Mouse (Mus musculus) lung, embryonic 16.5 days (tissue): ENCODE results near the gene Ifnl3. TPM values are rescaled to one million over a fixed set of nuclear protein-coding genes. Genes with fewer than 3 reads are reported as not detected.
A peak's percentile ranks its signal among the peaks of the same experiment; 100 is the strongest.
"Not testable (repeated sequence)": the region's sequence is repeated elsewhere in the genome, so short reads cannot be mapped to it uniquely, and the experiment has no call there.

Experiments
- ATAC-seq: fragments of 200-750 bp; cut with Nextera tagmentation; 2 replicates; pipeline ENCODE4 v1.8.0; 2017; ENCODE audit warnings: low read depth, mild to moderate bottlenecking, moderate library complexity
- H3K27ac ChIP-seq: fragments of 300-500 bp; sonication (generic); 2 replicates; pipeline ENCODE4 v1.5.1; 2014; ENCODE audit warnings: mild to moderate bottlenecking, control low read depth, low read length
- H3K27me3 ChIP-seq: fragments of 300-500 bp; sonication (generic); 2 replicates; pipeline ENCODE4 v1.6.1; 2014; ENCODE audit warnings: low read depth, low read length, mixed read lengths; ENCODE audit not compliant: control insufficient read depth, insufficient read depth
- H3K36me3 ChIP-seq: fragments of 300-500 bp; sonication (generic); 2 replicates; pipeline ENCODE4 v1.6.1; 2014; ENCODE audit warnings: low read length; ENCODE audit not compliant: control insufficient read depth, insufficient read depth
- H3K4me1 ChIP-seq: fragments of 300-500 bp; sonication (generic); replicated peaks from 2 replicates; pipeline ENCODE4 v1.6.1; 2014; ENCODE audit warnings: low read length, mixed read lengths; ENCODE audit not compliant: control insufficient read depth, insufficient read depth
- H3K4me2 ChIP-seq: fragments of 300-500 bp; sonication (generic); 2 replicates; pipeline ENCODE4 v1.6.1; 2014; ENCODE audit warnings: low read depth, low read length, control low read depth
- H3K4me3 ChIP-seq: fragments of 300-500 bp; sonication (generic); 2 replicates; pipeline ENCODE4 v1.5.1; 2014; ENCODE audit warnings: mild to moderate bottlenecking, low read length, control low read depth
- H3K9ac ChIP-seq: fragments of 300-500 bp; sonication (generic); 2 replicates; pipeline ENCODE4 v1.6.1; 2014; ENCODE audit warnings: low read length, control low read depth
- H3K9me3 ChIP-seq: fragments of 300-500 bp; sonication (generic); 2 replicates; pipeline ENCODE4 v1.6.1; 2016; ENCODE audit warnings: low read length; ENCODE audit not compliant: control insufficient read depth
- WGBS: fragments of 180-500 bp; shearing (Covaris S2); extraction: QIAGEN DNeasy Blood & Tissue Kit; methylation state at CpG from one replicate; pipeline ENCODE4 v1.1.7; 2014; 5-methylcytosine and 5-hydroxymethylcytosine counted together
- polyA plus RNA-seq: library from polyadenylated mRNA; unstranded; fragments of >200 nt; fragmentation: Nextera tagmentation; extraction: Ambion mirVana; gene quantifications from 2 replicates; pipeline ENCODE4 v1.2.1, GENCODE M21; 2015

Ifnl3 gene
- polyA plus RNA-seq = not detected in 2 replicates

- not testable (repeated sequence) for H3K27me3 ChIP-seq, H3K9ac ChIP-seq, H3K4me2 ChIP-seq, ATAC-seq, H3K9me3 ChIP-seq, H3K27ac ChIP-seq, H3K4me1 ChIP-seq, H3K36me3 ChIP-seq, H3K4me3 ChIP-seq
- WGBS = 62% methylated on average over 5 of the region's 6 CpGs
Measured at GRCm38 (mm10) chr7:28522536-28522935, at the start of gene Ifnl3. TSS of gene Ifnl3 (plus strand) at chr7:28522836.

DNA sequence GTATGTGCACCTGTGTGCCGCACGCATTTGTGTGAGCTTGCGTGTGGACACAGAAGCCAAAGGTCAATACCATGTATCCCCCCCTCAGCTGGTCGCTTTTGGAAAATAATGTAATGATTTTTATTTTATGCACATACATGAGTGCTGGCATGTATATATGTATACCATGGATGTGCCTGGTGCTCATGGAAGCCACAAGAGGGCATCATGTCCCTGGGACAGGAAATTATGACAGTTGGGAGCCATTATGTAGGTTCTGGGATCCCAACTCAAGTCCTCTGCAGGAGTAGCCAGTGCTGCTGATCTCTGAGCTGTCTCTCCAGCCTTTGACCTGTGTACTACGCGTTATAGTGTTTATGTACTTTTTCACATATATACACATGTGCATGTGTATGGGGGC is 46.4 kb upstream of the Ifnl3 start:
- Histone ChIP-seq H3K4me2 (no peak overlapping the region), H3K9me3 (no peaks in the 10 kb centered on the region)

DNA sequence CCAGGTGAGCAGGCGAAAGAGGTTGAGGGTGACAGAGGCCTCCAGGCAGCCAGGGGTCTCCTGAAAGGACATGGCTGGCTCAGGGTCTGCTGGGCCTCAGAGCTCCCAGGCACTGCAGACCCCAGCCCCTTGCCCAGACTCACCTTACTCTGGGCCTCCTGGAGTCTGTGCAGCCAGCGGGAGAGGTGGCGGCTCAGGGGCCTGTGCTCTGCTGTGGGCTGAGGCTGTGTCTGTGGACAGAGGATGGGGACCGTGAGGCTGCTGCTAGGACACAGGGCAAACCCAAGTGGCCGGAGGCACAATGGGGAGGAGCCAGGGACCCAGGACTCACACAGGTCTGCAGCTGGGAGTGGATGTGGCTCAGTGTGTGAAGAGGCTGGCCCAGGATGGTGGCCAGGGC is 45.3 kb upstream of the Ifnl3 start:
- H3K27me3 ChIP-seq = no peaks in the 10 kb centered on the region
- no peak overlapping the region for H3K9ac ChIP-seq
- no peak for ATAC-seq
- no peak overlapping the region for H3K4me3 ChIP-seq
- H3K9me3 ChIP-seq = no peaks in the 10 kb centered on the region
- 88% methylated on average over 5 of the region's 5 CpGs for WGBS
- no peaks in the 10 kb centered on the region for H3K36me3 ChIP-seq
- no peak overlapping the region for H3K27ac ChIP-seq
- no peaks in the 10 kb centered on the region for H3K4me1 ChIP-seq
- H3K4me2 ChIP-seq = no peak overlapping the region

More for the DNA sequence above, 46.4 kb upstream of the Ifnl3 start:
- Histone ChIP-seq H3K27me3 (no peaks in the 10 kb centered on the region), H3K36me3 (no peaks in the 10 kb centered on the region), H3K9ac (no peak overlapping the region), H3K4me1 (no peaks in the 10 kb centered on the region), H3K27ac (no peak overlapping the region), H3K4me3 (no peak overlapping the region)
- WGBS = 82% methylated on average over 6 of the region's 6 CpGs
- ATAC-seq = no peak

GRCm38 (mm10) chr7:28478854-28479253 is 43.8 kb upstream of the Ifnl3 start:
- H3K4me2 ChIP-seq = no peak overlapping the region
- 0 out of 2 replicates have a peak, but pooled peaks have one; percentile 41 for ATAC-seq
- 4% methylated on average over 8 of the region's 8 CpGs for WGBS
- no peaks in the 10 kb centered on the region for H3K9me3 ChIP-seq
- H3K36me3 ChIP-seq = no peaks in the 10 kb centered on the region
- H3K27ac ChIP-seq = no peak overlapping the region
- H3K4me1 ChIP-seq = no peaks in the 10 kb centered on the region
- H3K4me3 ChIP-seq = no peak overlapping the region
- H3K27me3 ChIP-seq = no peaks in the 10 kb centered on the region
- no peak overlapping the region for H3K9ac ChIP-seq

- no peak overlapping the region for H3K9ac ChIP-seq
- no peak for ATAC-seq
- H3K4me3 ChIP-seq = no peak overlapping the region
- H3K4me1 ChIP-seq = peaks cover 2% of the 10 kb centered on the region; the same call in 1 of the 2 replicates
- no peaks in the 10 kb centered on the region for H3K9me3 ChIP-seq
- H3K4me2 ChIP-seq = no peak overlapping the region
- H3K36me3 ChIP-seq = no peaks in the 10 kb centered on the region
- 80% methylated on average over 11 of the region's 11 CpGs for WGBS
- H3K27ac ChIP-seq = no peak overlapping the region
- peaks cover 3% of the 10 kb centered on the region for H3K27me3 ChIP-seq
Measured at GRCm38 (mm10) chr7:28482854-28483253, 39.8 kb upstream of the Ifnl3 start.

DNA sequence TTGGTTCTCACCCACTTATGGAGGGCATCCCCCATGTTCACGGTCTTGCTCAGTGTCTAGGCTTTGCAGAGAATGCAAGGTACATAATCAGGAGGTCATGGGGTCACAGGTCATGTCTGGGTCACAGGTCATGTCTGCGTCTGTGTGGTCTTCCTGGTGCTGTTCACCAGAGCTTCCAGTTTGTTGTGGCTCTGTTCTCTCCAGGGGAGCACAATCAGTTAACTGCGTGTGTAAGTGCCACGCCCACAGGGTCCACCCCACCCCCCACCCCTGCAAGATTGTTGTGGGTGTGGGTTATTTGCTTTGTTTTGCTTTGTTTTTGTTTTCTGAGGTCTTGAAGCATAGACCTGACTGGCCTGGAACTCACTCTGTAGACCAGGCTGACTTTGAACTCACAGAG is 38.4 kb upstream of the Ifnl3 start:
- Histone ChIP-seq H3K27ac (no peak overlapping the region), H3K9me3 (no peaks in the 10 kb centered on the region), H3K4me3 (no peak overlapping the region), H3K36me3 (no peaks in the 10 kb centered on the region), H3K9ac (no peak overlapping the region), H3K4me1 (peaks cover 7% of the 10 kb centered on the region; the same call in 1 of the 2 replicates), H3K4me2 (no peak overlapping the region), H3K27me3 (peaks cover 3% of the 10 kb centered on the region)
- WGBS = 26% methylated on average over 4 of the region's 4 CpGs
- no peak for ATAC-seq

- Histone ChIP-seq H3K4me3 (peak overlapping the region; percentile 15), H3K9me3 (no peaks in the 10 kb centered on the region), H3K4me1 (peaks cover 7% of the 10 kb centered on the region; the same call in 1 of the 2 replicates), H3K36me3 (no peaks in the 10 kb centered on the region), H3K4me2 (peak overlapping the region; percentile 38), H3K27ac (no peak overlapping the region), H3K9ac (no peak overlapping the region), H3K27me3 (peaks cover 3% of the 10 kb centered on the region)
- peak; percentile 36; the same call in 1 of the 2 replicates for ATAC-seq
- 5% methylated on average over 16 of the region's 16 CpGs for WGBS
Measured at GRCm38 (mm10) chr7:28488030-28488491, 34.6 kb upstream of the Ifnl3 start.

DNA sequence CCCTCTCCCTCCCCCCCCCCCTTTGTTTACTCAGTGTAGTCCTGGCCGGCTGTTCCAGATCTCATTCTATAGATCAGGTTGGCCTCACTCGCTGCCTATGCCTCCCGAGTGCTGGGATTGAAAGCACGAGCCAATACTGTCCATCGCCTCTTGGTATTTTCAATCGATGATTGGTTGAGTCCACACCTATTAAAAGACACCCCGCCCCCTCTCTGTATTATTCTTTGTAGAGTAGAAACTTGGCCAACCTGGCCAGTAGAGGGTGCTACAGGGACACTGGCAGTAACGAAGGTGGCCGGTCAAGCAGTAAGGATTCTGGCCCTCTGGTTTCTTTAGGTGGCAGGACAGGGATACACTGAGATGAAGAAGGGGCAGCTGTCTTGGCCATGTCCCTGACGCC is 32.2 kb upstream of the Ifnl3 start:
- Histone ChIP-seq H3K27me3 (peaks cover 3% of the 10 kb centered on the region), H3K4me2 (peak overlapping the region; percentile 31), H3K27ac (no peak overlapping the region), H3K36me3 (no peaks in the 10 kb centered on the region), H3K4me3 (no peak overlapping the region), H3K9me3 (no peaks in the 10 kb centered on the region), H3K9ac (no peak overlapping the region), H3K4me1 (peaks cover 7% of the 10 kb centered on the region; the same call in 1 of the 2 replicates)
- 1% methylated on average over 10 of the region's 10 CpGs for WGBS
- no peak for ATAC-seq

GRCm38 (mm10) chr7:28490903-28491302 is 31.7 kb upstream of the Ifnl3 start:
- ATAC-seq = no peak
- 25% methylated on average over 14 of the region's 14 CpGs for WGBS
- H3K9me3 ChIP-seq = no peaks in the 10 kb centered on the region
- no peaks in the 10 kb centered on the region for H3K36me3 ChIP-seq
- no peak overlapping the region for H3K27ac ChIP-seq
- H3K4me1 ChIP-seq = peaks cover 7% of the 10 kb centered on the region; the same call in 1 of the 2 replicates
- no peak overlapping the region for H3K9ac ChIP-seq
- H3K27me3 ChIP-seq = peaks cover 3% of the 10 kb centered on the region
- peak overlapping the region; percentile 31 for H3K4me2 ChIP-seq
- no peak overlapping the region for H3K4me3 ChIP-seq

DNA sequence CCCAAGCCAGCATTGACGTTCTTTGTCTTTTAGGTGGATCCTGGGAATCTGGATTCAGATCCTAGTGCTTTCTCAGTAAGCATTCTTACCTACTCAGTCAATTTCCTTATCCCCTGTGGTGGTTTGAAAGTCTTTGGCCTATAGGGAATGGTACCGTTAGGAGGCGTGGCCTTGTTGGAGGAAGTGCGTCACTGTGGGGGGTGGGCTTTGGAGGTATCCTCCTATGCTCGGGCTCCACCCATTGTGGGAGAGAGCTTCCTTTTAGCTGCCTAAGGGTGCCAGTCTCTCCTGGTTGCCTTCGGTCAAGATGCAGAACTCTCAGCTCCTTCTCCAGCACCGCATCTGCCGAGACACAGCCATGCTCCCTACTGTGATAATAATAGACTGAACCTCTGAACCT is 30.3 kb upstream of the Ifnl3 start:
- Histone ChIP-seq H3K4me1 (peaks cover 7% of the 10 kb centered on the region; the same call in 1 of the 2 replicates), H3K4me2 (no peak overlapping the region), H3K9me3 (no peaks in the 10 kb centered on the region), H3K4me3 (no peak overlapping the region), H3K27me3 (peaks cover 2% of the 10 kb centered on the region), H3K36me3 (no peaks in the 10 kb centered on the region), H3K9ac (no peak overlapping the region), H3K27ac (no peak overlapping the region)
- WGBS = 85% methylated on average over 8 of the region's 8 CpGs
- no peak for ATAC-seq
